Mouse (Mus musculus) intestine, embryonic 16.5 days (tissue): ENCODE measurements around the gene Lpcat1. TPM values are rescaled to one million over a fixed set of nuclear protein-coding genes. Genes with fewer than 3 reads are reported as not detected.

Experiments used
- ATAC-seq: fragments of 200-750 bp; cut with Nextera tagmentation; 2 replicates; pipeline ENCODE4 v1.8.0; 2017; ENCODE audit warnings: moderate TSS enrichment, moderate library complexity
- H3K27ac ChIP-seq: fragments of 300-500 bp; sonication (generic); 2 replicates; pipeline ENCODE4 v1.5.1; 2014; ENCODE audit warnings: mild to moderate bottlenecking, low read length
- H3K27me3 ChIP-seq: fragments of 300-500 bp; sonication (generic); replicated peaks from 2 replicates; pipeline ENCODE4 v1.6.1; 2014; ENCODE audit warnings: low read length, control low read depth, mixed read lengths; ENCODE audit not compliant: control insufficient read depth, insufficient read depth
- H3K36me3 ChIP-seq: fragments of 300-500 bp; sonication (generic); 2 replicates; pipeline ENCODE4 v1.6.1; 2014; ENCODE audit warnings: low read length, control low read depth; ENCODE audit not compliant: control insufficient read depth, insufficient read depth
- H3K4me1 ChIP-seq: fragments of 300-500 bp; sonication (generic); 2 replicates; pipeline ENCODE4 v1.6.1; 2014; ENCODE audit warnings: low read length, control low read depth, mixed read lengths; ENCODE audit not compliant: control insufficient read depth, insufficient read depth
- H3K4me2 ChIP-seq: fragments of 300-500 bp; sonication (generic); 2 replicates; pipeline ENCODE4 v1.6.1; 2014; ENCODE audit warnings: low read depth, low read length, control low read depth
- H3K4me3 ChIP-seq: fragments of 300-500 bp; sonication (generic); 2 replicates; pipeline ENCODE4 v1.5.1; 2014; ENCODE audit warnings: mild to moderate bottlenecking, low read length
- H3K9ac ChIP-seq: fragments of 300-500 bp; sonication (generic); 2 replicates; pipeline ENCODE4 v1.6.1; 2014; ENCODE audit warnings: low read depth, low read length
- H3K9me3 ChIP-seq: fragments of 300-500 bp; sonication (generic); 2 replicates; pipeline ENCODE4 v1.6.1; 2016; ENCODE audit warnings: low read length, control low read depth; ENCODE audit not compliant: control insufficient read depth
- WGBS: fragments of 180-500 bp; shearing (Covaris S2); extraction: QIAGEN DNeasy Blood & Tissue Kit; methylation state at CpG from one replicate; pipeline ENCODE4 v1.1.7; 2014; 5-methylcytosine and 5-hydroxymethylcytosine counted together
- polyA plus RNA-seq: library from polyadenylated mRNA; unstranded; fragments of >200 nt; fragmentation: Nextera tagmentation; extraction: Ambion mirVana; gene quantifications from 2 replicates; pipeline ENCODE4 v1.2.1, GENCODE M21; 2015

Gene Lpcat1
- polyA plus RNA-seq, 1 experiment from 2014 or later = 15.5 TPM

GRCm38 (mm10) chr13:73432466-73433149 lies 34.4 kb upstream of the Lpcat1 start:
- H3K36me3 ChIP-seq = no peaks in the 10 kb centered on the region
- ATAC-seq = no peak
- WGBS = 76% methylated on average over 7 of the region's 7 CpGs

GRCm38 (mm10) chr13:73433681-73434535 lies 33.1 kb upstream of the Lpcat1 start:
- H3K9me3 ChIP-seq = no peaks in the 10 kb centered on the region
- H3K27me3 ChIP-seq = no peaks in the 10 kb centered on the region
- whole genome bisulfite sequencing = 75% methylated on average over 15 of the region's 15 CpGs
- H3K4me2 ChIP-seq = no peak overlapping the region
- H3K4me1 ChIP-seq = no peaks in the 10 kb centered on the region
- ATAC-seq = no peak
- no peak overlapping the region for H3K4me3 ChIP-seq
- H3K9ac ChIP-seq = no peak overlapping the region
- H3K36me3 ChIP-seq = no peaks in the 10 kb centered on the region
- H3K27ac ChIP-seq = no peak overlapping the region

More at GRCm38 (mm10) chr13:73432466-73433149, 34.4 kb upstream of the Lpcat1 start:
- Histone ChIP-seq H3K27me3 (no peaks in the 10 kb centered on the region), H3K4me2 (no peak overlapping the region), H3K27ac (no peak overlapping the region), H3K4me1 (no peaks in the 10 kb centered on the region), H3K9ac (no peak overlapping the region), H3K9me3 (no peaks in the 10 kb centered on the region), H3K4me3 (no peak overlapping the region)

GRCm38 (mm10) chr13:73434687-73435086 lies 32.3 kb upstream of the Lpcat1 start:
- WGBS = 64% methylated on average over 5 of the region's 5 CpGs
- no peaks in the 10 kb centered on the region for H3K9me3 ChIP-seq
- H3K27ac ChIP-seq = no peak overlapping the region
- ATAC-seq = no peak
- no peaks in the 10 kb centered on the region for H3K27me3 ChIP-seq
- no peaks in the 10 kb centered on the region for H3K36me3 ChIP-seq
- no peaks in the 10 kb centered on the region for H3K4me1 ChIP-seq
- no peak overlapping the region for H3K4me3 ChIP-seq
- no peak overlapping the region for H3K4me2 ChIP-seq
- no peak overlapping the region for H3K9ac ChIP-seq

GRCm38 (mm10) chr13:73435662-73436061 lies 31.3 kb upstream of the Lpcat1 start:
- Histone ChIP-seq H3K4me2 (no peak overlapping the region), H3K27ac (no peak overlapping the region), H3K9me3 (no peaks in the 10 kb centered on the region), H3K9ac (no peak overlapping the region), H3K4me1 (no peaks in the 10 kb centered on the region), H3K36me3 (no peaks in the 10 kb centered on the region), H3K4me3 (no peak overlapping the region), H3K27me3 (no peaks in the 10 kb centered on the region)
- no peak for ATAC-seq
- 79% methylated on average over 7 of the region's 7 CpGs for WGBS

GRCm38 (mm10) chr13:73439057-73439456 lies 27.9 kb upstream of the Lpcat1 start:
- H3K4me2 ChIP-seq = no peak overlapping the region
- H3K9me3 ChIP-seq = no peaks in the 10 kb centered on the region
- H3K4me3 ChIP-seq = no peak overlapping the region
- no peaks in the 10 kb centered on the region for H3K4me1 ChIP-seq
- no peaks in the 10 kb centered on the region for H3K36me3 ChIP-seq
- H3K27me3 ChIP-seq = no peaks in the 10 kb centered on the region
- H3K27ac ChIP-seq = no peak overlapping the region
- no peak overlapping the region for H3K9ac ChIP-seq
- WGBS = 67% methylated on average over 9 of the region's 9 CpGs
- no peak for ATAC-seq

- Histone ChIP-seq H3K4me1 (no peaks in the 10 kb centered on the region), H3K4me2 (no peak overlapping the region), H3K9ac (no peak overlapping the region), H3K27ac (no peak overlapping the region), H3K9me3 (no peaks in the 10 kb centered on the region), H3K27me3 (no peaks in the 10 kb centered on the region), H3K36me3 (no peaks in the 10 kb centered on the region), H3K4me3 (no peak overlapping the region)
- WGBS = 74% methylated on average over 4 of the region's 4 CpGs
- no peak for ATAC-seq
These were observed 26.0 kb upstream of the Lpcat1 start for GRCm38 (mm10) chr13:73441032-73441431.

- Histone ChIP-seq H3K4me1 (no peaks in the 10 kb centered on the region), H3K4me2 (no peak overlapping the region), H3K27ac (no peak overlapping the region), H3K9ac (no peak overlapping the region), H3K4me3 (no peak overlapping the region), H3K36me3 (no peaks in the 10 kb centered on the region), H3K27me3 (no peaks in the 10 kb centered on the region), H3K9me3 (no peaks in the 10 kb centered on the region)
- ATAC-seq = no peak
- 79% methylated on average over 5 of the region's 5 CpGs for WGBS
These were observed 25.3 kb upstream of the Lpcat1 start for GRCm38 (mm10) chr13:73441686-73442085.

GRCm38 (mm10) chr13:73442431-73442830 lies 24.6 kb upstream of the Lpcat1 start:
- H3K4me1 ChIP-seq = no peaks in the 10 kb centered on the region
- WGBS = 69% methylated on average over 5 of the region's 5 CpGs

GRCm38 (mm10) chr13:73443093-73443821 lies 23.7 kb upstream of the Lpcat1 start:
- H3K27ac ChIP-seq = no peak overlapping the region
- no peaks in the 10 kb centered on the region for H3K4me1 ChIP-seq
- H3K4me3 ChIP-seq = no peak overlapping the region
- no peaks in the 10 kb centered on the region for H3K9me3 ChIP-seq
- H3K9ac ChIP-seq = no peak overlapping the region
- H3K36me3 ChIP-seq = no peaks in the 10 kb centered on the region
- no peak overlapping the region for H3K4me2 ChIP-seq
- no peaks in the 10 kb centered on the region for H3K27me3 ChIP-seq
- 83% methylated on average over 4 of the region's 4 CpGs for WGBS
- peak; percentile 72 for ATAC-seq

More at GRCm38 (mm10) chr13:73442431-73442830, 24.6 kb upstream of the Lpcat1 start:
- H3K27me3 ChIP-seq = no peaks in the 10 kb centered on the region
- ATAC-seq = no peak
- no peak overlapping the region for H3K4me2 ChIP-seq
- H3K27ac ChIP-seq = no peak overlapping the region
- no peaks in the 10 kb centered on the region for H3K9me3 ChIP-seq
- H3K36me3 ChIP-seq = no peaks in the 10 kb centered on the region
- no peak overlapping the region for H3K4me3 ChIP-seq
- no peak overlapping the region for H3K9ac ChIP-seq
